Mouse (Mus musculus) gastrocnemius, postnatal 4 days (tissue): Measurements from ENCODE around the gene Polrmt. TPM values are rescaled to one million over a fixed set of nuclear protein-coding genes. Genes with fewer than 3 reads are reported as not detected.

ENCODE experiments used
- DNase-seq, 2 experiments: peaks; one replicate each; pipeline ENCODE4 v3.0.0; 2021 to 2022; ENCODE audit warnings: low spot score in 2 of 2, mixed read lengths in 2 of 2
- total RNA-seq, 2 experiments: library from RNA; stranded (reverse); gene quantifications; 2 replicates each; pipeline ENCODE4 v1.2.3; 2021

The Polrmt gene
- total RNA-seq, 2 experiments from 2014 or later = 25.5 to 27.8 TPM

DNA sequence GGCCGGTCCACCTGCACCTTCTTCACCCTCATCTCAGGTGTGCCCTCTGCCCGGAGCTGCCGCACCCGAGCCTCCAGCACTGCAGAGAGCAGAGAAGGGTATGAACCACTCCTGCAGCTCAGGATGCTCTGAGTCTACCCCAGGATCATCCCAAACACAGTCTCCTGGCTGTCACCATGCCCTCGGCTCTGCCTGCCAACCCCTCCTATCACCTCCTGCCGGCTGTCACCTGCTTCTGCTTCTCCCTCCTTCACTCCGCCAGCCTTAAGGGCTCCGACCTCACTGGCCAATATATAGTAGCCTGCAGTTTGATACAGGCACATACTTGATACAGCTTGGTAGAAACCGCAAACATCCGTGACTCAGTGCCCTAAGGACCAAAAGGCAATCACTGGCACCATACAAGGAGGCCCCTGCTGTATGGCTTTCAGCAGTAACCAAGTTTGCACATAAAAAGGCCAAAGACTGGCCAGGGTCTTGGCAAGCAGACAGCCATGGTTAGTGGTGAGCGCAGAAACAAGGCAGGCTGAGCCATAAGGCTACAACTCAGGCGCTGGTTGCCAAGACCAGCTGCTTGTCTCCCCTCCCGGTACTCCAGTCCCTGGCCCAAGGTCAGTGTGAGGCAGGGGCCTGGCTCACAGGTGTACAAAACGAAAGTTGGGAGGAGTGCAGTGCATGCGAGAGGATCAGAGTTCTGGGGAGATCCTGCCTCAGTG, 2.6 kb downstream of the Polrmt start:
- no peak for DNase-seq

DNA sequence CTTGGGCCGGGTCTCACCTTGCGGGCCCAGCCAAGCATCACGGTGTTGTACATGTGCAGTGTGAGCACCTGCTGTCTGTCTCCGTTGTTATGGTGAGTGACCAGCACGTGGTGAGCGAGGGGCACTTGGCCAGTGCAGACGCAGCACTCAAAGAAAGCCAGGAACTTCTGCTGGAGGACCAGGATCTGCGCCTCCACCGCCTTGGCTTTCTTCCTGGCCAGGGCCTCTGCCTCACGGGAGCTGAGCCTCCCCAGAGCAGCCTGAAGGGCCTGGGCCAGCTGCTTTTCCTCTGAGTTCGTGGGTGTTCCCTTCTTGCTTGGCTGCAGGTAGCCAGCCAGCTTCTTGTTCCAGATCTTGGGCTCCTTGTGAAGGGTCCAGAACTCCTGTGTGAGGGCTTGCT, 3.2 kb downstream of the Polrmt start:
- no peak for DNase-seq

DNA sequence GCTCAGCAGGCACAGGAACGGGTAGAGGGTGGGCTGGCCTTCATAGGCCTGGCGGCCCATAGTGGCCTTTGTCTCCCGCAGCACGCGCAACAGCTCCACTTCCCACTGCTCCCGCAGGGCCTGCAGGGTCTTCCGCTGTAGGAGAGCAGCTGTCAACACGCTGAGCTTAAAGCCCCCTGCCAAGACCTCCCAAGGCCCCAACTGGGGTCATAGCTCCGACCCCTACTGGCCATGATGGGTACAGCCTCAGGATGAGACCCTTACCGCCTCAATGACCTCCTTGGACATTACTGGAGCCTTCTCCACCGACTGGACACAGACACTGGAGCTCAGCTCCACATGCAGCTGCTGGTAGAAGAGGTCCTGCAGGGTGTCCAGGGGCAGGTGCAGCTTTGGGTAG, 5.5 kb downstream of the Polrmt start:
- no peak for DNase-seq

DNA sequence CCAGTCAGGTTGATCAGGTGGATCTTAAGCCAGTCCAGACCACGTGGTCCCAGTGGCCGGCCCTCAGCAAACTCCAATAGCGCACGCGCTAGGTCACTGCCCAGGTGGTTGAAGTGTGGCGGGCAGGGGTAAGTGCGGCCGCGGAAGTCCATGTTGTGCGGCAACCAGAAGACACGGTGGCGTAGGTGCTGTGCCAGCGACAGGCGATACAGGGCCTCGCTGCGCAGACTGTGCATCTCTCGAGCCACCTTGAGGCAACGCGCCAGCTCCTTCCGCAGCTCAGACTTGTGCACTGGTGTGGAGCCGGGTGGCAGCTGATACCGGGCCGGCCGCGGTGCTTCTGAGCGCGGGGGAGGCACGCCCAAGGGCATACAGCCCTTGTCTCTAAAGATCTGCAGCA, 7.1 kb downstream of the Polrmt start:
- DNase-seq = no peak

DNA sequence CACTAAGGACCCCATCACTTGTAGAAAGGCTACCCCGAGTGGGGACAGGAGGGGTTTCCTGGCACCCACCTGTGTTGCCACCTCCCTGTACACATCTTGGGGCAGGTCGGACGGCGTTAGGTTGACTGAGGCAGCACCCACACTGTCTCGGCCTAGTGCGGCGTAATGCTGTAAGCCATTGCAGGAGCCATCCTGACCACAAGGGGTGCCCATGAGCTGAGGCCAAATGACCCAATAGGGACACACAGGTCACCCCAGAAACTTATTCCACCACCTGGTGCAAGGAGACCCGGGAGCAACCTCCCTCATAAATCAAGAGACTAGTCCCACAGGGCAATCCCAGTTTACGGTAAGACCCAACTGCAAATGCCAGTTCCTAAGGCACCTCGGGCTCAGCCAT, 8.1 kb downstream of the Polrmt start:
- no peak for DNase-seq

DNA sequence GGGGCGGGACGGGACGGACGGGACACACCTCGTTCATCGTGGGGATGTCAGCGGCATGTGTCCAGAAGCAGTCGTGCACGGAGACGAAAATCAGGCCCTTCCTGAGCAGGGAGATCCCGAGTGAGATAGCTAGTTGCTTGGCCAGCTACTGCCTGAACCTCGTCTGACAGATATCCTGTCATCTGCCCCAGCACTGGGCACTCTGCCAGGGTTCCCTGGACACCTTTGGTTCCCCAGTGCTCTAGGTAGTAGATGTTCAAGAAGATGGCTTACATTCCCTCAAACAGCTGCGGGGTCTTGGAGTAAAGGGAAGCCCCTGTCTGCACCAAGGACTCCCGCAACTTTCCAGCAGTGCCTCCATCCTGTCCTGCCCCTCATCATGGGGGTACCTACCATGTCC, 9.7 kb downstream of the Polrmt start:
- no peak for DNase-seq

DNA sequence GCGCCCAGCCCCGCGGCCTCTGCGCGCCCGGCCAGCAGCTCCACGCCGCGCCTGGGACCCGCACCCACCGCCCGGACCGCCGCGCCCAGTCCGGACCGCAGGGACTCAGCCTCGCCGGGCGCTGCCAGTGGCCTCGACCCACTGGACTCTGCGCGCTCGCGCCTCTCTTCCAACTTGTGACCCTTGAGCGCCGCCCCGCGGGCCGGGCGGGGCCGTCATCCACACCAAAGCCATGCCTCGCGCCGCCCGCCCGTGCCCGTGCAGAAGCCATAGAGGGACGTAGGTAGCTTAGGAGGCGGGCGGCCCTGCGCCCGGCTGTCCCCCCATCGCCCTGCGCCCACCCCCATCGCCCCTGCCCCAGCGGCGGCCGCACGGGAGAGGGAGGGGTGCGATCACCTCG, 11.0 kb downstream of the Polrmt start:
- DNase-seq = no peak

DNA sequence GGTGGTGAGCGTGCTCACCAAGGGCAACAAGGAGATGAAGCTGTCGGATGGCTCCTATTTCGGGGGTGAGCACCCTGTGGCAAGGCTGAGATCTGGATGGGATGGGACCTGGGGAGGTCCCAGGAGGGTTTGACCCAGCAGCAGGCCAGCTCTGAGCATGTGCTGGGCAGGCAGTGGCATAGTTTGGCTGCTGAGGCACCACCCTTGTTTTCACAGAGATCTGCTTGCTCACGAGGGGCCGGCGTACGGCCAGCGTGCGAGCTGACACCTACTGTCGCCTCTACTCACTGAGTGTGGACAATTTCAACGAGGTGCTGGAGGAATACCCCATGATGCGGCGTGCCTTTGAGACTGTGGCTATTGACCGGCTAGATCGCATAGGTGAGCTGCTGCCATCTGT, 12.5 kb downstream of the Polrmt start:
- no peak for DNase-seq

DNA sequence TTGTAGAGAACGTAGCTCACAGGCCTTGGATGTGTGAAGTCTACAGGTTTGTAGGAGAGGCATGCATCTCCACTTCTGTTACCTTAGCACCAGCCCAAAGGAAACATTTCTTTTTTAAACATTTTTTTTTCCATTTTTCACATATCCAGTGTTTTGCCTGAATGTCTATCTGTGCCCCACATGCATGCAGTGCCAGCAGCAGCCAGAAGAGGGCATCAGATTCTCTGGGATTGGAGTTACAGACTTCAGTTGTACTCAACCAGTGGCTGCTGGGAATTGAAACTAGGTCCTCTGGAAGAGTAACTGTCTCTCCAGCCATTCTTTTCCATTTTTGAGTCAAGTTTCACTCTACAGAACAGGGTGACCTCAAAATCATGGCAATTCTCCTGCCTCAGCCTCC, 13.9 kb downstream of the Polrmt start:
- DNase-seq = no peak

DNA sequence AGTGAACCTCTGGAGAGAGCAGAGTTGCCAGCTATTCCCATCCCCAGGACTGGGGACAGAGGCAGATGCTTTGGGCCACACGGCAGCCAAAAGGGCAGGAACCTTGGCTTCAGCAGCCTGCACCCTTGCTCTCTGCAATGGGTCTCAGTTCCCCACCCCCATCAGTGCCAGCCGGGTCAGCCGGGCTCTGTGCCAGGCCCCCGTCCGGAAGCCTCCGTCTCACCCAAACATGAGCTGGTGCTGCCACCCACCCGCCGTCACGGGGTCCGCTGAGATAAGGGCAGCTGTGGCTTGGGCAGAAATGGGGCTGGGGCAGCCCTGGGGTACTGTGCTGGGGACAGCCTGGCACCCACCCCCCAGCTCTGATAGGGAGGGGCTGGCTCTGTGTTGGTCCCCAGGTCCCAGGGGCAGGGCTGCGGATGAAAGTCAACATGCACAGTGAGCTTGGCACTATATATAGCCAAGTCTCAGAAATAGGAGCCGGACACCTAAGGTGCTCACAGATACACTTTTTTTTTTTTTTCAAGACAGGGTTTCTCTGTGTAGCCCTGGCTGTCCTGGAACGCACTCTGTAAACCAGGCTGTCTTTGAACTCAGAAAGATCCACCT, 16.9 kb downstream of the Polrmt start:
- peak in 1 of 2 experiments; percentile 24 for DNase-seq

DNA sequence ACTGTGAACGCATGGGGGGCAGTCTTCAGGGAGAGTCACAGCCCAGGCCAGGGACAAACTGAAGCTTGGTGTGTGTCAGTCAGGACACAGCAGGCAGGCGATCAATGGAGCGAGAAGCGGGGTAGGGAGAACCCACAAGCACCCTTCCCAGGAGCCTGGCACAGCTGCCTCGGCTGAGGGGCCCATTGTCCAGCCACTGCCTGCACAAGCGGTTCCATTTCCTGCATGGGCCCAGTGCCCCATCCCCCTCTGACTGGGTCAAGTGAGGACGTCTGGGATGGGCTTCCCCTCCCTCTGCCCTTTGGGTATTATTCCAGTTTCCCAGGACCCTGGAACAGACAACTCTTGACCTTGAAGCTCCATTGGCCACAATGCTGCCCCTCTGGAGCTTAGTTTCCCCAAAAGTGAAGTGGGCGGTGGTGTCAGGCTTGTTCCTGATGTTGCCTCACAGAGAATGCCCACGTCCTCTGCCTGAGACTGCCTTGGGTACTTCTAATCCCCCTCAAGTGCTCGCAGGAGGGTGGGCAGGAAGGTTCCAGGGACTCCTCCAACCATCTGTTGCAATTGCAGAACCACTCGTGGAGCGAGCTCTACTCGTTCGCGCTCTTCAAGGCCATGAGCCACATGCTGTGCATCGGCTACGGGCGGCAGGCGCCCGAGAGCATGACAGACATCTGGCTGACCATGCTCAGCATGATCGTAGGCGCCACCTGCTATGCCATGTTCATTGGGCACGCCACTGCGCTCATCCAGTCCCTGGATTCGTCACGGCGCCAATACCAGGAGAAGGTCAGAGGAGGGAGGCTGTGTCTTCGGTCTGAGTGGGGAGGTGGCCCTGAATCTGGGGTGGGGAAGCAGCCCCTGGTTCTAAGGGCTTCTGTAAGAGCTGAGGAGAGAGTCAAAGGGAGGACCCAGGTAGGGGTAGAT, 17.8 kb downstream of the Polrmt start:
- no peak for DNase-seq

DNA sequence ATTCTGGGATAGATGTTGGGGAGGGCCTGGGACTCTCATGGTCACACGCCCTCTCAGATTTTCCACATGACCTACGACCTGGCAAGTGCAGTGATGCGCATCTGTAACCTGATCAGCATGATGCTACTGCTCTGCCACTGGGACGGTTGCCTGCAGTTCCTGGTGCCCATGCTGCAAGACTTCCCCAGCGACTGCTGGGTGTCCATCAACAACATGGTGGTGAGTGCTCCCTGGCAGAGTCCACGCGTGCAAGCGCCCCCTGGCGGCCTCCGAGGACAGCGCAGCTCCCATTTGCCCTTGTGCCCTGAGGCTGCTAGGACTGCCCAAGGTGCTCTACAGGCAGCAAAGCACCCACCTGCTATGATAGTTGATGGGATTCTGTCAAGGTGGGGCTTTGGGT, 20.3 kb downstream of the Polrmt start:
- DNase-seq = peak in 1 of 2 experiments; percentile 48

DNA sequence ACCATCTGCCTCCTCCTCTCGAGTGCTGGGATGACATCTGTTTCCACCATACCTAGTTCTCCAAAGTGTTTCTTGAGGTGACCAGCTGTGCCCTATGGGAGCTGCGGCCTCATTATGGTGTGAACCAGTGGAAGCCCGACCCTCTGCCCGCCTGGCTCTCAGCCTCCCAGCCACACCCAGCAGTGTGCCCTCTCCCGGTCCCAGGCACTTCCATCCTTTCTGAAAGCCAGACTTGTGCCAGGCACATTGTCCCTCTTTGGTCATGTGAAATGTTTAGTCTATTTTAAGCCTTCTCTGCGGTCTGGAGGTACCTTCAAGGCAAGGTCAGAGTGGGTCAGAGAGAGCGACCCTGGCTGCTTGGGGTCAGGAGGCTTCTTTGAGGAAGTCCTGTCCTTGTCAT, 22.7 kb downstream of the Polrmt start:
- DNase-seq = no peak

DNA sequence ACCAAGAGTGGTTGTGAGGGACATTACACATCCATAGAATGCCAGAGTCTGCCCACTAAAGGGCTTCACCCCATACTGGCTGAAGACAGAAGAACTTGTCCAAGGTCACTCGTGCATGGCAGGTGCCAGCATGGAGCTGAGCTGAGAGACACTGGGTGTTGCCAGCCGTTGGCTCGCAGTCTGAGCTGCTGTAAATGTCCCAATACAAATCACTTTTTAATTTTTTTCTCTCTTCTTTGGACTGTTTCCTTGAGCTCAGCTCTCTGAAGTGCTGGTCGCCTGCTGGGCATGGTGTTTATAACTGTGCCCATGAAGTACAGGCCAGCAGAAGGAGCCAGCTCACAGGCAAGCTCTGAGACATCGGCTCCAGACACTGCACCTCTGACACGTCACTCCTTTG, 23.3 kb downstream of the Polrmt start:
- no peak for DNase-seq

DNA sequence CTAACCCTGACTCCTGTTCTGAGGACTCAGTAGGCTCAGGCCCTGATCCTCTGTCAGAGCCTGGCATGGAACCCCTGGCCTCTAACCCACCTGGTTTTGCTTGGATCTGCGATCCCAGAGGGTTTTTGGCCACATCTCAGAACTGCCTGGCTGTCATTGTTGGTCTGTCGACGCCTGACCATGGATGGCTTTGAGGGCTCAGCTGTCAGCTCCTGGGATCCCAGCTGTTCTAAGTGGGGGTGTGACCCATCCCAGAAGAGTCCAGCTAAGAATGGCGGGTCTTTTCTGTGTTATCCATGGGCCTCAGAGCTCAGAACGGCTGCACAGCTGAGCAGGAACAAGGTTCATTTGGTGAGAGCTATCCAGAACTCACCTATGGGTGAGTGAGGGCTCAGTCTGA, 25.3 kb downstream of the Polrmt start:
- no peak for DNase-seq

DNA sequence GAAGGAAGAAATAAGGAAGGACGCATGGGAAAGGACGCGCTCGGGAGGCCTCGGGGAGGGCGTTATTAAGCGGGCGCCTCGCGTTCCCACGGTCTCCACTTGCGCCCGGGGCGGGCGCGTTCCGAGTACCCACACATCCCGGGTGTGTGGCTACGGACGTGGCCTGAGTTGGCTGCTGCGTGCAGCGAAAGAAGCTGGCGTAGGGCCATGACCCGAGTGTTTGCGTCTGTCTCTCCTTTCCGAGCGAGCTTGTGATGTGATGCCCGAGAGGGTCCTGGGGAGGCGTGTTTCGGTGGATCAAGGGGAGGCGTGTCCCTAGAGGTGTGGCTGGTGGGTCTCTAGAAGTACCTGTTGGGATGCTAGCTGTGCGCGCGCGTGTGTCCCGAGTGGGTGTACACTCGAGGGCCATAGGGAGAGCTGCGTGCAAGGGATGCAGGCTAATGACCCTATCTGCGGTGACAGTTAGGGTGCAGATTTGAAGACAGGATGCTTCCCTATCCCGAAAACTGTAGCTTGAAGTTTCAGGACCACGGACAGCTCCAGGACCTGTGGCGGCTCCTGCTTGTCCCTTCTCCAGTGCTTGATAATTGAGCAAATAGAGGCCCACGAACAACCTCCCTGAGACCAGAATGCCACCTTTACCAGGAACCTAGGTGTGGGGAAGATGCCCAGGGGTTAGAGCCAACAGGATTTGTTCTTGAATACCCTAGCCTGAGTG, 28.6 kb downstream of the Polrmt start:
- DNase-seq = peak; percentile 56 to 78

DNA sequence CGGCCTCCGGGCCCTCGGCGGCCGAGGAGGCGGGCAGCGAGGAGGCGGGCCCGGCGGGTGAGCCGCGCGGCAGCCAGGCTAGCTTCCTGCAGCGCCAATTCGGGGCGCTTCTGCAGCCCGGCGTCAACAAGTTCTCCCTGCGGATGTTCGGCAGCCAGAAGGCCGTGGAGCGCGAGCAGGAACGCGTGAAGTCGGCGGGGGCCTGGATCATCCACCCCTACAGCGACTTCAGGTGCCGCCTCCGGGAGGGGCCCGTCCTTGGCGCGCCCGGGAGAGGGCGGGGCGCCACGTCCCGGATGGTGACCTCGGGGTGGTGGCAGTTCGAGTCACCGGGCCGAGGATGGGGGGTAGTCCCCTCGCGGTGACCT, 29.4 kb downstream of the Polrmt start:
- DNase-seq = no peak

DNA sequence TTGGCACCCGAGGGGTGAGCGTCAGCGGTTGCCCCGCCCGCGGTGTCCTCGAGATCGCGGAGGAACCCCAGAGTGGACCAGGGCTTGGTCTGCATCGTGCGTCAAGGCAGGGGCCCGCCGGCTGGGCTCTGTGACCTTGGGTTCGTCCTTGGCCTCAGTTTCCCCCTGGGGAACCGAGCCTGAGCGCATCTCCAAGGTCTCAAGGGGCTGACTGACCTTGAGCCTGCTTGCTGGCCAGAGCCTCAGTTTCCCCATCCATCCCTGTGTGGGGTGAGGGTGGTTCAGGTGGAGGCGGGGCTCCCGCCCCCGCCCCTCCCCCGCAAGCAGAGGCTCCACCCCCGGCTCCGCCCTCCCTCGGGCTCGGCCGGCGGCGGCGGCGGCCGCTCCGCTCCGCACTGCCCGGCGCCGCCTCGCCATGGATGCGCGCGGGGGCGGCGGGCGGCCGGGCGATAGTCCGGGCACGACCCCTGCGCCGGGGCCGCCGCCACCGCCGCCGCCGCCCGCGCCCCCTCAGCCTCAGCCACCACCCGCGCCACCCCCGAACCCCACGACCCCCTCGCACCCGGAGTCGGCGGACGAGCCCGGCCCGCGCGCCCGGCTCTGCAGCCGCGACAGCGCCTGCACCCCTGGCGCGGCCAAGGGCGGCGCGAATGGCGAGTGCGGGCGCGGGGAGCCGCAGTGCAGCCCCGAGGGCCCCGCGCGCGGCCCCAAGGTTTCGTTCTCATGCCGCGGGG, 30.0 kb downstream of the Polrmt start, which contains the start of gene Hcn2:
Gene Hcn2, plus strand, starts transcription at position 381 of the 734 bp plus-strand sequence.
- no peak for DNase-seq

DNA sequence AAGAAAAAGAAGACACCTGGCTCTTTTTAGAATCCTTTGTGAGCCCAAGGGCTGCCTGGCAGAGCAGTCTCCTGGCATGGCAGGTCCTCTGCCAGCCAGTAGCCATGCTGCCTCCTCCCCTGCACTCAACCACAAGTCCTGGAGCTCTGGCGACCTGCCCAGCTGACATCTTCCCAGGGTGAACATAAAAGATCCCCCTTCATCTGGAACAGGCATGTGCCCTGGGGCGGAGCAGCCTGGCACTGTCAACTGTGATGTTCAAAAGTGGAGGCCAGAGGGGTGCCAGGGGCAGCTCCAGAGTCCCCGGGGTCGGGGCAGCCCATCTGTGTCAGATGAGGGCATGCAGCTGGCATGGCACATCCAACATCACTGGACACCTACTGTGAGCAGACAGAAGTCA, 31.4 kb downstream of the Polrmt start:
- no peak for DNase-seq

DNA sequence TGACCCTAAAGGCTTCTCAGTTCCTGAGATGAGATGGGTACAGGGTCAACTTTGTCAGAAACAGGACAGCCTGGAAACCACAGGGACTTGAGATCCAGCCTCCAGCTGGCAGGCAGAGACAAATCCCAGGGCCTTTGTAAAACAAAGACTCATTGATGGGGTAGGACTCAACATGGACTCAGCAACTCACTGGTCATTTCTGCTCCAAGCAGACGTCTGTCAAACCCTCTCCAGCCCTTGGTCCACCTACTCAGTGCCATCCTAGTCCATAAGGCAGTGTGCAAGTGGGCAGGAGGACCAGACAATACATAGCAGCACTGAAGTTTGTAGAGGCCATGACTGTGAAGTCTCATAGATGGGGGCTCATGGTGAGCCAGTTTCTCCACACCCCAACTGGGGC, 33.2 kb downstream of the Polrmt start:
- DNase-seq = no peak
